Mouse (Mus musculus) cortical plate, adult 2 months (tissue): ENCODE measurements around the gene Hoxd3.

Experiments used
- CTCF ChIP-seq: fragments of 200-500 bp; IDR thresholded peaks from 2 replicates; pipeline ENCODE4 v1.5.1; 2011; ENCODE audit warnings: mild to moderate bottlenecking, control low read depth, low read length; ENCODE audit not compliant: insufficient read depth; ENCODE audit errors: extremely low read depth
- POLR2A ChIP-seq: fragments of 200-500 bp; IDR thresholded peaks from 2 replicates; pipeline ENCODE4 v1.6.1; 2011; ENCODE audit warnings: mild to moderate bottlenecking, low read length, control low read depth; ENCODE audit not compliant: insufficient read depth; ENCODE audit errors: extremely low read depth

- no peak for TF ChIP-seq POLR2A
- TF ChIP-seq CTCF = no peak
Observed at GRCm38 (mm10) chr2:74713239-74714150, 1.8 kb downstream of the Hoxd3 start.
